Comparison of ENCODE assay signal across 7 mouse cellular contexts in the genomic region with DNA sequence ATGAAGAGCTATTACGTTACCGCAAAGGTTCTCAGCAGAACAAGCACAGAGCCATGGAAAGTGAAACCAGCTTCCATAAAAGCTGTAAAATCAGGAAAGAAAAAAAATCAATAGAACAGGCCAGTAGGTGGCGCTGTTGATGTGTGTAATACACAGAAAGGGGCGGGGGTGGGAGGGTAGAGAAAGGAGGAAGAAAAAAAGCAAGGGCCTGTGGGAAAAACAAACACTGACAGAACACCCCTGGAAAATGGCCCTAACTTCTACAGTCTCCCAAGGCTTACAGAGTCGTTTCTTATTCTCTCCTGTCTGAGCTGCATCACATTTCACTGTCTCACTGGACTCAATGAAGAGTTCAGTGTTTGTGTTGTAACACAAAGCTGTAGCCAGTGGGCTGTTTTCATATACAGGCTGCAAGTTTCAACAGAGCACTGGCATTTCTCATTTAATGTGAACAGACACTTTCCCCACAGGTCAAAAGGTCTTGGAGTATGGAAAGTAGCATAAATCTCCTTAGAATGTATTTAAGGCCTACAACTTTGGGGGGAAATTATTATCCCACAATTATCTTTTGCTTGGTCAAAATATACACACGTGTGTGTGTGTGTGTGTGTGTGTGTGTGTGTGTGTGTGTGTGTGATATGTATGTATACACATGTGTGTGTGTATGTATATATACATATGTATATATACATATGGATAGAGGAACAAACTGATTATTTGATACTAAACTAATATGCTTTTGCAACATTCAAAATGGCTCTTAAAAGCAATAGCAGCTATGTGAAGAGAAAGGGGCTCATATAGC. TPM values are rescaled to one million over a fixed set of nuclear protein-coding genes. Genes with fewer than 3 reads are reported as not detected.
DNase-seq lines count a peak whose midpoint lies in the region; ATAC-seq and TF ChIP-seq lines count a peak whose summit lies in the region.

No protein-coding gene starts in this region.

- peak; percentile 89 for DNase-seq in ZHBTc4 (ENCODE audit: low read depth, low spot score)
- DNase-seq in cerebellum, adult 2 months, result peak; percentile 62 to 63
- peak; percentile 93 for DNase-seq in forebrain, postnatal 0 days
- peak; percentile 30 for DNase-seq in layer of hippocampus, adult 9-11 months
- DNase-seq in lung, postnatal 0 days (ENCODE audit: low spot score), result peak; percentile 91
- peak; percentile 92 for DNase-seq in retina, postnatal 1 day

- H3K27ac ChIP-seq in cerebellum, adult 2 months (ENCODE audit: insufficient read depth, low read length), result no peak overlapping the region
- no peak overlapping the region for H3K27ac ChIP-seq in forebrain, postnatal 0 days (ENCODE audit: low read depth, low read length)
- H3K27ac ChIP-seq in hindbrain, embryonic 12.5 days, result no peak overlapping the region
- H3K27ac ChIP-seq in lung, postnatal 0 days (ENCODE audit: low read length), result no peak overlapping the region

- H3K36me3 ChIP-seq in forebrain, postnatal 0 days (ENCODE audit: insufficient read depth), result no peaks in the 10 kb centered on the region
- H3K36me3 ChIP-seq in hindbrain, embryonic 12.5 days, result no peaks in the 10 kb centered on the region
- no peaks in the 10 kb centered on the region for H3K36me3 ChIP-seq in lung, postnatal 0 days (ENCODE audit: insufficient read depth, low read length)

- TF ChIP-seq EP300 in lung, postnatal 0 days (IDR thresholded peaks at IDR 0.05), result peak; percentile 40; the same call in 1 of the 2 replicates

- H3K9ac ChIP-seq in forebrain, postnatal 0 days, result no peak overlapping the region
- H3K9ac ChIP-seq in hindbrain, embryonic 12.5 days, result no peak overlapping the region
- no peak overlapping the region for H3K9ac ChIP-seq in lung, postnatal 0 days (replicated peaks; ENCODE audit: low read depth)

- no peak overlapping the region for H3K4me2 ChIP-seq in forebrain, postnatal 0 days (ENCODE audit: low read depth)
- no peak overlapping the region for H3K4me2 ChIP-seq in hindbrain, embryonic 12.5 days (replicated peaks)
- H3K4me2 ChIP-seq in lung, postnatal 0 days (replicated peaks; ENCODE audit: low read depth, low read length), result no peak overlapping the region

- peak; percentile 79 for ATAC-seq in forebrain, postnatal 0 days
- ATAC-seq in hindbrain, embryonic 12.5 days (ENCODE audit: low FRiP score), result peak; percentile 89
- ATAC-seq in lung, postnatal 0 days, result peak; percentile 72

- TF ChIP-seq CTCF in cerebellum, adult 2 months (IDR thresholded peaks at IDR 0.05; ENCODE audit: borderline replicate concordance, insufficient read depth, low read depth, low read length), result peak; percentile 59; the same call in 1 of the 2 replicates
- TF ChIP-seq CTCF in forebrain, postnatal 0 days (IDR thresholded peaks at IDR 0.05; ENCODE audit: low read depth), result peak; percentile 77
- TF ChIP-seq CTCF in lung, postnatal 0 days (IDR thresholded peaks at IDR 0.05), result peak; percentile 73

- no peaks in the 10 kb centered on the region for H3K9me3 ChIP-seq in forebrain, postnatal 0 days (ENCODE audit: low read length)
- H3K9me3 ChIP-seq in hindbrain, embryonic 12.5 days (replicated peaks), result no peaks in the 10 kb centered on the region
- H3K9me3 ChIP-seq in lung, postnatal 0 days (ENCODE audit: low read length), result no peaks in the 10 kb centered on the region

- no peaks in the 10 kb centered on the region for H3K27me3 ChIP-seq in cerebellum, adult 2 months (ENCODE audit: control insufficient read depth, insufficient read depth, low read length)
- no peaks in the 10 kb centered on the region for H3K27me3 ChIP-seq in forebrain, postnatal 0 days (ENCODE audit: insufficient read depth, low read length)
- no peaks in the 10 kb centered on the region for H3K27me3 ChIP-seq in hindbrain, embryonic 12.5 days
- no peaks in the 10 kb centered on the region for H3K27me3 ChIP-seq in lung, postnatal 0 days (replicated peaks; ENCODE audit: insufficient read depth, low read length)

- 14% methylated on average over 6 of the region's 6 CpGs for WGBS in cerebellum, adult 2 months
- 12% methylated on average over 6 of the region's 6 CpGs for WGBS in forebrain, postnatal 0 days
- WGBS in hindbrain, embryonic 12.5 days, result 15% methylated on average over 6 of the region's 6 CpGs
- WGBS in lung, postnatal 0 days, result 14% methylated on average over 6 of the region's 6 CpGs

- no peaks in the 10 kb centered on the region for H3K4me1 ChIP-seq in cerebellum, adult 2 months (ENCODE audit: control insufficient read depth, insufficient read depth, low read length)
- no peaks in the 10 kb centered on the region for H3K4me1 ChIP-seq in forebrain, postnatal 0 days (ENCODE audit: insufficient read depth)
- peaks cover 2% of the 10 kb centered on the region; the same call in 1 of the 2 replicates for H3K4me1 ChIP-seq in hindbrain, embryonic 12.5 days
- no peaks in the 10 kb centered on the region for H3K4me1 ChIP-seq in lung, postnatal 0 days (ENCODE audit: insufficient read depth, low read depth, low read length)

- TF ChIP-seq POLR2A in cerebellum, adult 2 months (IDR thresholded peaks at IDR 0.05; ENCODE audit: borderline replicate concordance, insufficient read depth, low read length), result no peak

- peak overlapping the region; percentile 32 for H3K4me3 ChIP-seq in cerebellum, adult 2 months (replicated peaks; ENCODE audit: insufficient read depth, low read depth, low read length)
- H3K4me3 ChIP-seq in forebrain, postnatal 0 days (ENCODE audit: low read depth, low read length), result no peak overlapping the region
- H3K4me3 ChIP-seq in hindbrain, embryonic 12.5 days, result no peak overlapping the region
- H3K4me3 ChIP-seq in lung, postnatal 0 days (ENCODE audit: low read depth, low read length), result no peak overlapping the region

RNA-seq across cellular contexts. Expression of gene Ankef1, which starts 15.7 kb away (rescaled TPM):
- polyA plus RNA-seq in cerebellum, adult 2 months (2012; rRNA removed), result 0.69 and 1.1 TPM in 2 replicates
- 1.5 and 2.1 TPM in 2 replicates for total RNA-seq in forebrain, postnatal 0 days (2014; rRNA removed)
- 0.81 and 0.87 TPM in 2 replicates for polyA plus RNA-seq in forebrain, postnatal 0 days (2015; fragmentation: Nextera tagmentation; extraction: Ambion mirVana)
- 0.72 and 1.1 TPM in 2 replicates for polyA plus RNA-seq in hindbrain, embryonic 12.5 days (2016; fragmentation: Nextera tagmentation; extraction: Ambion mirVana)
- 0.32 and 0.54 TPM in 2 replicates for polyA plus RNA-seq in lung, postnatal 0 days (2015; fragmentation: Nextera tagmentation; extraction: Ambion mirVana)

Comparison
In these comparisons a context has a peak if more than half of its experiments do, and no peak if none do; other contexts are left out.
1. DNase-seq: peak in every context shown above with its lines; median percentile 93 in forebrain, postnatal 0 days; 92 in retina, postnatal 1 day; 91 in lung, postnatal 0 days; 89 in ZHBTc4; 62 in cerebellum, adult 2 months; 30 in layer of hippocampus, adult 9-11 months.